Mouse (Mus musculus) kidney, adult 2 months (tissue): ENCODE results near the gene Foxn3. TPM values are rescaled to one million over a fixed set of nuclear protein-coding genes. Genes with fewer than 3 reads are reported as not detected.
A peak's percentile ranks its signal among the peaks of the same experiment; 100 is the strongest.

Source experiments
- DNase-seq: peaks from one replicate; pipeline ENCODE4 v3.0.0; 2021
- H3K27ac ChIP-seq: fragments of 200-500 bp; 2 replicates; pipeline ENCODE4 v1.5.1; 2012; ENCODE audit warnings: low read depth, low read length, control low read depth, inconsistent platforms; ENCODE audit not compliant: insufficient read depth
- H3K27me3 ChIP-seq: fragments of 200-500 bp; replicated peaks from 2 replicates; pipeline ENCODE4 v1.6.1; 2012; ENCODE audit warnings: mild to moderate bottlenecking, moderate library complexity, low read length, inconsistent platforms; ENCODE audit not compliant: control insufficient read depth, insufficient read depth
- H3K36me3 ChIP-seq: fragments of 200-500 bp; 2 replicates; pipeline ENCODE4 v1.6.1; 2012; ENCODE audit warnings: mild to moderate bottlenecking, moderate library complexity, low read length, inconsistent platforms; ENCODE audit not compliant: control insufficient read depth, insufficient read depth
- H3K4me1 ChIP-seq: fragments of 200-500 bp; 2 replicates; pipeline ENCODE4 v1.6.1; 2011; ENCODE audit warnings: low read length; ENCODE audit not compliant: control insufficient read depth, insufficient read depth
- H3K4me3 ChIP-seq: fragments of 200-500 bp; 2 replicates; pipeline ENCODE4 v1.5.1; 2011; ENCODE audit warnings: mild to moderate bottlenecking, low read depth, low read length, control low read depth; ENCODE audit not compliant: insufficient read depth
- CTCF ChIP-seq: fragments of 200-500 bp; conservative IDR thresholded peaks from 2 replicates; pipeline ENCODE4 v1.5.1; 2011; ENCODE audit warnings: low read depth, mild to moderate bottlenecking, control low read depth, low read length, moderate library complexity, mixed read lengths; ENCODE audit not compliant: insufficient read depth, insufficient read length
- POLR2A ChIP-seq: fragments of 200-500 bp; IDR thresholded peaks from one replicate; pipeline ENCODE4 v1.6.1; 2011; ENCODE audit warnings: low read depth, low read length, control low read depth
- WGBS: fragments of 180-500 bp; shearing (Covaris S2); methylation state at CpG from one replicate; pipeline ENCODE4 v1.1.7; 2018; 5-methylcytosine and 5-hydroxymethylcytosine counted together
- polyA plus RNA-seq: library from polyadenylated mRNA; depleted of rRNA; stranded (reverse); fragments of >200 nt; gene quantifications from 2 replicates; pipeline ENCODE4 v1.2.3, GENCODE M21; 2012

Foxn3 gene
- polyA plus RNA-seq, 1 experiment, result 28.0 TPM

DNA sequence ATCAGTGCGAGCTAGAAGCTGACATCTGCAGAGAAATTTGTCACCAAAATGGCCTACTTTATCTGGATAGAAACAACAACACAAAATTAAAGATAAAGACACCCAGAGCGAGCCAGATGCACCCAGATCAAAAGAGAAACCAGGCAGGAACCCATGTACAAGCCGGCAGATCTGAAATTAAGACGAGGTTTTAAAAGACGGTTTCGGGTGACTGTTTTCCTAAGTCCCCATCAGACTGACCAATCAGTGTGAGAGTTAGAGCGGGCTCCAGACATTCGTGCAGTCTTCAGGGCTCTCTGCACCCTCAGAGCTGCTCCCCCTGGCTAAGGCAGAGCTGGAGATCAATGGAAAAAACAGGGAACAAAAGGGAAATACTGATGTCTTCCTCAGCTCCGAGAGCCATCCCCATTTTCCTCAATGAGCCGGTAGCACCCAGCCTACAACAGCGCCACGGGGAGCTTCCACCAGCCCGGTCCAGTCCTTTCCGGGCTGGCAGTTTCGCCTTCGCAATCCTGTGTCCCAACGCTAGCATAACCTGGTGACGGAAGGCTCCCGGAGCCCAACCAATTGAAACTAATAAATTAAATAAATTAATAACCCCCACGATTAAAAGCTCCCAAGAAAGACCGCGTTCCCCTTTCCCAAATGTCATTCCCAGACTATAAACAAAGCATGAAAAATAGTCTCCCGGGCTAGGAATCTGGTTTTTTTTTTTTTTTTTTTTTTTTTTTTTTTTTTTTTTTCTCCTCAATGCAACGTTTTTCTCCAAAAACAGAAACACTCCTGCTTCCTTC is 1.1 kb downstream of the Foxn3 start:
- WGBS, result 2% methylated on average over 24 of the region's 24 CpGs
- peak overlapping the region; percentile 88 for H3K4me3 ChIP-seq
- peaks cover 25% of the 10 kb centered on the region for H3K4me1 ChIP-seq
- H3K27ac ChIP-seq, result peak overlapping the region; percentile 92
- peak; percentile 78 for DNase-seq
- H3K36me3 ChIP-seq, result no peaks in the 10 kb centered on the region
- TF ChIP-seq POLR2A (peak; percentile 10), CTCF (no peak)
- H3K27me3 ChIP-seq, result no peaks in the 10 kb centered on the region

DNA sequence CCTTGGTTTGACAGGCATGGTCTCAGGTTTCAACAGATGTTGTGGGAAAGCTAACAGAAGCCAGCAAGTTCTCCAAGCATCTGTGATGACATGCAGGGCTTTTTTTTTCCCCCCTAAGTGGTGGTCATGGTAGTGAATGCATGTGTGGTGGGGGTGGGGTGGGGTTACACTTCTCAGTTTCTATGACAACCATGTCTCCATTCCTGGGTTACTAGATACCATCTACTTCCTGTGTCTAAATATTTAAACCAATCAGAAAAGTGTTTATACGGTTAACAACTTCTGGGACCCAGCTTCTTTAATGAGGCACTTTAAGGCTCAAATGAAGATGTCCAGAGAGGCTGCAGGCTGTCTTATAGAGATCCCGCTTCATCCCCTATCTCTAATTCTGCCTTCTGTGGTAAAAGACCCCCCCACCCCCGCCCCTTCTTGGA is 2.0 kb downstream of the Foxn3 start:
- DNase-seq, result no peak
- Histone ChIP-seq H3K4me3 (no peak overlapping the region), H3K27me3 (no peaks in the 10 kb centered on the region), H3K36me3 (no peaks in the 10 kb centered on the region), H3K27ac (peak overlapping the region; percentile 66), H3K4me1 (peaks cover 28% of the 10 kb centered on the region)
- WGBS, result 54% methylated on average over 3 of the region's 3 CpGs
- TF ChIP-seq POLR2A (no peak), CTCF (no peak)

DNA sequence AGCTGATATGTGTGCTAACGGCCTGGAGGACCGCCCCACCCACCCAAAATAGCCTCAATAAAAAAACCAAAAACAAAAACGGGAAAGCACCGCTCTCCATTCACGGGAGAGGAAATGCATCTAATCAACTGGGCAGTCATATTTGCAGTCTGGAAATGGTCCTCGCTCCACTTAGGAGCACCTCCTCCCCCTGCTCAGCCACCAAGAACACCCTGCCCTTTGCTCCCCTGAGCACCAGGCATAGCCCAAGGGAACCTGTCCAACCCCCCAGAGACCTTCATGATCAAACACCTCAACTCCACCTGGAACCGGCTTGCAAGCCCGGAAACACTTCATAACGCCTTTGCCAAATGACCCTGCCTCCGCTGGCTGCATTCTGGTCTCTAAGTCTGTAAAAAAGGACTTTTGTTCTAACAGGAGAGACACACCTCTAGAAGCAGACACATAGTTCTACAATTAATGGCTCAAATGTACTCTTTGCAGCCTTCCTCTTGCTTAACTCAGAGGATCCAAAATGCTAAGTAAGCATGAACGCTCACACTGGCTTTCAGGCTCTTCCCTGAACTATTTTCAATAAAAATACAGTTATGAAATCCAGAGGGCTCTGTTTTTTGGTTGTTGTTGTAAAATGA is 2.6 kb downstream of the Foxn3 start:
- 13% methylated on average over 11 of the region's 11 CpGs for WGBS
- TF ChIP-seq CTCF (no peak), POLR2A (no peak)
- Histone ChIP-seq H3K36me3 (no peaks in the 10 kb centered on the region), H3K27ac (peak overlapping the region; percentile 66), H3K4me3 (no peak overlapping the region), H3K27me3 (no peaks in the 10 kb centered on the region), H3K4me1 (peaks cover 31% of the 10 kb centered on the region)
- peak; percentile 93 for DNase-seq

DNA sequence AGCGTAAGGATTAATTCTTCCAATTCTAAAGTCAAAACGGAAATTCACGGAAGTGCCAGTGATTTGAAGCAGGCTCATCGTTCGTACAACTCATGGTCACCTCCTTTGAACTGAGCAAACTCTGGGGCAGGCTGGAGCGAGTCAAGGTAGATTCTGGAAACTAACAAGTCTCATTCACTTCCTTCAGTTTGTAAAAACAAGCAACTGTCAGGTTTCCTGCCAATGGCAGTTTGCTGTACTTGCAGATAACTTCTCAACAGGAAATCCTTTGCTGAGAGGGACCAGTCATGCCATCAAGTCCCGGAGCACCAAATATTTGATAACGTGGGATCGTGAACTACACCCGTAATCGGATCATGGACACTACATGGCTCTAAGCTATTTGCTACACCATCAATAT is 3.9 kb downstream of the Foxn3 start:
- H3K4me3 ChIP-seq, result no peak overlapping the region
- H3K36me3 ChIP-seq, result no peaks in the 10 kb centered on the region
- TF ChIP-seq POLR2A, result no peak
- no peak for TF ChIP-seq CTCF
- peak; percentile 17 for DNase-seq
- 74% methylated on average over 11 of the region's 11 CpGs for WGBS
- H3K4me1 ChIP-seq, result peaks cover 31% of the 10 kb centered on the region
- H3K27ac ChIP-seq, result peak overlapping the region; percentile 49; the same call in 1 of the 2 replicates
- H3K27me3 ChIP-seq, result no peaks in the 10 kb centered on the region

DNA sequence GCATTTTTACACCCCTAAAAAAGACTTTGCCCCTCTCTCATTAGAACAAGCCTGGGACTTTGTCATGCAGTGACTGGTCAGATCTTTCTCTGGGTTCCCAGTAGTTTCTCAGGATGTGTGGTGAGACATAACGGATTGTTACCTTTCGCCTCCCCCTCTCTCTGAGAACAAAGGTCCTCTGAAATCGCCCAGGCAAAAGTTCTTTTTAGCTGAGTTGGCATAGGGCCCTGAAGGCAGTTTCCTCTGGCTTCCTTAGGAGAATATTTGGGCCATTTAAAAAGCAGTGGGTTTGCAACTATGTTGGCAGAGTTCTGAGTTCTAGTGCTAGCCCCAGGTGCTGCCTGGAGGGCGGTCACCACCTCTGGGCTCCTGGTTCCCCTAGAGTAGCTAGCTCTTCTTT is 4.9 kb downstream of the Foxn3 start:
- 56% methylated on average over 4 of the region's 4 CpGs for WGBS
- Histone ChIP-seq H3K4me3 (no peak overlapping the region), H3K27ac (peak overlapping the region; percentile 47; the same call in 1 of the 2 replicates), H3K27me3 (no peaks in the 10 kb centered on the region), H3K4me1 (peaks cover 31% of the 10 kb centered on the region), H3K36me3 (no peaks in the 10 kb centered on the region)
- DNase-seq, result peak; percentile 80
- TF ChIP-seq CTCF, result no peak
- no peak for TF ChIP-seq POLR2A

DNA sequence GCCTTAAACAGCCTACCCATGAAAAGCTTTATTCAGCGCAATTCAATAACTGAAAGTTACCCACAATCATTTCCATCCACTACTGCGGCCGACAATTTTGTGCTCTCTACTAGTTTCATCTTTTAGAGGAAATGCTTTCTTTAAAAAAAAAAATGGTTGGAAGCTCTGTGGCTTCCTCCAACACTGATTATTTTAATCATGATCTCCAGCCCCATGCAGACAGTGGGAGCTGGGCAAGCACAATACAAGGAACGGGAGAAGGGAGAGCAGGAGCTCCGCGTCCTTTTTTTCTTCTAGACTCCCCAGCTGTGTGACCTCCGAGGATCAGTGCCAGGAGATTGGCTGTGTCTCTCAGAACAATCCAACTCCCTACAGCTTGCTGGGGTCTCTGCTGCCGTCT is 5.9 kb downstream of the Foxn3 start:
- Histone ChIP-seq H3K27me3 (no peaks in the 10 kb centered on the region), H3K36me3 (no peaks in the 10 kb centered on the region), H3K27ac (peak overlapping the region; percentile 41; the same call in 1 of the 2 replicates), H3K4me3 (no peak overlapping the region), H3K4me1 (peaks cover 31% of the 10 kb centered on the region)
- peak; percentile 14 for DNase-seq
- TF ChIP-seq CTCF, result no peak
- TF ChIP-seq POLR2A, result no peak
- WGBS, result 59% methylated on average over 8 of the region's 8 CpGs

DNA sequence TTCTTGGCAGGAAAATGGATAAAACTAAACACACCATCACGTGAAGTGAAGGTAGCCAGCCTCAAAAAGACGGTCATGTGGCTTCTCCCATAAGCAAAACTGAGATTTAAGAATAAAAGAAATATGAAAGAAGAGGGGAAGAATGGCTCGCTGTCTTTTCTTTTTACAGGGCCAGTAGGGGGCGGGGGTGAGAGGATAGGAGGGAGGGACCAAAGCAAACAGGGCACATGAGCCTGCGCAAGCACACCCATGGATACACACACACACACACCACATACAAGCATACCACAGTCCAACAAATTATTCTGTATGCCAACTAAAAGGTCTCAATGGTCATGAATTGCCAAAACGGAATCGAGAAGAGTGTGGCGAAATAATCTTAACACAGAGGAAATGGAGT is 12.8 kb downstream of the Foxn3 start:
- Histone ChIP-seq H3K27me3 (no peaks in the 10 kb centered on the region), H3K4me1 (no peaks in the 10 kb centered on the region), H3K36me3 (no peaks in the 10 kb centered on the region), H3K27ac (no peak overlapping the region), H3K4me3 (no peak overlapping the region)
- no peak for DNase-seq
- WGBS, result 76% methylated on average over 8 of the region's 8 CpGs
- TF ChIP-seq POLR2A (no peak), CTCF (peak; percentile 37)
